Mouse (Mus musculus): ENCODE data around the gene Pygm.

The Pygm gene

DNA sequence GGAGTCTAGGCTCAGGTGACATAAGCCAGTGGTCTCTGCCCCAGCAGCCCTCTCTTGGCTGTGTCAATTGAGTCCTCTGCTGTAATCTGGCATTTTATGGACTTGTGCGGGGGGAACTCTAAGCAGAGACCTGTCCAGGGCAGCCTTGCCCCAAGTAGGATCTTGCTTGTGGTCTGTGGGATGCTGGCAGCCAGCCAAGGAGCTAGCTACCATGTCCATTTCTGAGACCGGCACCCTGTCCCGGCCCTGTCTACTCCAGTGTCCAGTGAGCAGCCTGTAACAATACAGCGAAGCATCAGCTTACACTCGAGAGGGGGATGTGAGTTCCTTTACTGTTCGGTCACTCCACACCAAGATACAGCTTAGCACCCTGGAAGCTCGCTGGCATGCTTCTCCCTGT is 30.2 kb upstream of the Pygm start:
- no peak for DNase-seq

DNA sequence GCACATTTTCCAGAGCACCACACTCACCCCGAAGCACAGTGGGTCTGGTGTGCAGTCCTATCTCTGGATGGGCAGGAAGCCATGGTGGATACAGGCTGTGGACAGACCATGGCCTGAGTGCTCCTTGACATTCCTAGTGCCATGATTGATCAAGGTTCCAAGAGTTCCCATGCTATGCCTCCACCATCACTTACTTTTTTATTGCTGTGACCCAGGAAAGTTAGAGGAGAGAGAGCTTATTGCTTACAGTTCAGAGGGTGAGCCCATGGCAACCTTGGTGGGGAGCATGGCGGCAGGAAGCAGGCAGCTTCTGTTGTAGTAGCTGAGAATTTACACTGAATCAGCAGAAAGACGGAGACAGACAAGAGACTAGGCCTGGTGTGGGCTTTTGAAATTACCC is 22.9 kb upstream of the Pygm start:
- no peak for DNase-seq

DNA sequence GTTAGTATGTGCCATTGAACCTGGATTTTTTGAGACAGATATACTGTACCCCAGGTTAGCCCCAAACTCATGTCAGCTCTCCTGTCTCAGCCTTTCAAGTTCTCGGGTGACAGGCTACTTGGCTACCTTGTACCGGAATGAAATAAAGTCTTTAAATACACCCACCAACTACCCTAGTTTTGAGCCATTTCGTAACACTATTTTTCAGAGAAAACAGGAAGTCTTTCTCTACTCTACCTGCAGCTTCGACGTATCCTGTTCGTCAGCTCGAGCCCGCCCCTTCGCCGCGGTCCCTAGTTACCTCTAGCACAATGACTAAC is 21.1 kb upstream of the Pygm start:
- DNase-seq = no peak

DNA sequence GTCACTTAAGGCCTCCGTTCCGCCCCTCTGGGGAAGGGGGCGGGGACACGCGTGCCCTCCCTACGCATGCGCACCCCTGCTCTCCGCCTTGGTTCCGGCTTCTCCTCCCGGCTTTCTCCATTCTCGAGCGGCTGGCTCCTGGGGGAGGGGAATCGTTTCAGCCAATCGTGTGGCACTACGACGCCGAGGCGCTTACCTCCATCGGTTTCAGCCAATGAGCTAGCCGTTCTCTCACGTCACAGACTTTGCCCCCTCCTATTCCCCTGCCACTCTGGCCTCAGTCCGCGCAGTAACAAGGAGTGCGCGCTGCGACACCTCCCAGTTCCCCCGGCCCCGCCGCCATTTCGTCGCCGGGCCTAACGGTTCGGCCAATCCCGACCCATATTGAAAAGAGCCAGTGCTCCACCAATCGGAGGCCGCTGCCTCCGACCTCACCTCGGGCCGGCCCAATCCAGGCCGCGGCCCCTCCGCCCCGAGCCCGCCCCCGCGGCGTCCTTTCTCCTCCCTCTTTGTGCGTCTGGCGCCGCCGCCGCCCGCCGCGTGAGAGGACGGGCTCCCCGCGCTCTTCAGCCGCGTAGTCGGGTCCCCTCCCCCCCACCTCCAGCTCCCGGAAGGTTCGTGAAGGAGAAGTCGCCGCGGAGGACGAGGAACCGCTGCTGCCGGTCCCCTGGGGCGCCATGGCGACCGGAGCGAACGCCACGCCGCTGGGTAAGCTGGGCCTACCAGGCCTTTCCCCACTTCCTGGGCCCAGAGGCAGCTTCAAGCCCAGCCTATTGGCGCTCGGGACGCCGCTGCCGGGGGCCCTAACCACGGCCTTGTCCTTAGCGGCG is 20.6 kb upstream of the Pygm start, which contains the start of gene Sf1:
TSS of gene Sf1 (plus strand) at position 280 of the 830 bp plus-strand sequence.
- DNase-seq = peak; percentile 99

DNA sequence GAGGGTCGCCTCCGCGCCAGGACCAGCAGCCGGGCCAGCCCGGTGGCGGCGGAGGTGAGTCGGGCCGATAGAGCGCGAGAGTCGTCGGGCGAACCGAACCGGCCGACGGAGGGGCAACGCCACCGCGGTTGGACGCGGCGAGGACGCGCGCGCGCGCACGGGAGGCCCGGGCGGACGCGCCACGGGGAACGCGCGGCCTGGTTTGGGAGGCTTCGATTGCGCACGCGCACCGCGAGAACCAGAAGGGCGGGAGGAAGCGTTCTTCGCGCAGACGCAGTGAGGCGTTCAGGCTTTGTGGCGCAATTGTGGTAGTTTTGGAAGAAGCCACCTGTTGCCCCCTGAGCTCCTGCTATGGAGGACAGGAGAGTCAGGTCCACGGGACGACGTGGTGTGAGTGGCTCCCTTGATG is 19.9 kb upstream of the Pygm start:
- DNase-seq = peak; percentile 96

DNA sequence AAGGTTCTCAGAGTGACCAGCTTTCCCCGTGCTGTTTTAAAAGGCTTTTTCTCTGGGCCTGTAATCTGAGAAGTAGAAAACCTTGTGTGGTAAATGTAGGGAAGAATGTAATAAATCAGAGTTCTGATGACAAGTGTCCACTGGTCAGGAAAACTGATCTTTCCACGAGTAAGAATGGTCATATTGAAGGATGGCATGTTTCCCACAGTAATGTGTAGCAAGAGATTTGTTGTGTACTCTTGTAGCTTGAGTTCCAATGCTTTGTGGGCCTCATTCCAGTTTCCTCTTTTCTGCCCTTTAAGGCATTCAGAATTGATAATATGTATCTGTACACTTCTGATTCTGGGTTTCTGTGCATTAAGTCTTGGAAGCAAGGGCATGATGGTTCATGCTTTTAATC is 19.4 kb upstream of the Pygm start:
- DNase-seq = no peak

DNA sequence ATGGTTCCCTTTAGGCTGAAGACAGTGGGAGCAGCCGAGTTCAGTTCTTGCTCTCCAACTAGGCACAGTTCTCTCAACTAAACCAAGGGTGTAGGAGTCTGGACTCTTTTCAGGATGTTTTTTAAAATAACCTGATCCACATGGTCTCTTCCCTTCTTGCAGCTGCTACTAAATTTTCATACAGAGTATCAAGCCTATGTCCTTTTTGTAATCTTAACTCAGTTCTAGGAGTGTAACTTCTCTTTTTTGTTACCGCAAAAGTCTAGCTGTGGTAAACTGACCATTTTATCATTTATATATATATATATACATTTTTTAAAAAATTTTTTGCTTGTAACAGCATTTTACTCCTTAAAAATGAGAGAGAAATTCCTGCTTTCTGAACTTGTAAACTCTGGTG is 14.0 kb upstream of the Pygm start:
- no peak for DNase-seq

DNA sequence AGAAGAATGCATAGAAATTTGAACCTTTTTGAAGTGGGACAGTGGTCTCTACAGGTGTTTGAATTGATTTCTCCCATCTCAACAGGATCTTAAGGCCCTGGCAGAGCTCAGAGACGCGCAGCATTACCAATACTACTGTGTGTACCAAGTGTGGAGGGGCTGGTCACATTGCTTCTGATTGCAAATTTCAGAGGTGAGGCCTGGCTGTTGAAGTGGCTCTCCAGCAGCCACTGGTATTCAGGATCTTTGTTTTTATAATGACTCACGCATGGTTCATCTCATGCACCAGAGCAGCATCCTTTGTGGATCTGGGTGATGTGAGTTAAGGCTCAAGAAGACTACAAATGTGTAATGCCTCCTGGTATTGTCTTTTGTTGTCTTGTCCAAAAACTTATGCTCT is 11.8 kb upstream of the Pygm start:
- DNase-seq = no peak

DNA sequence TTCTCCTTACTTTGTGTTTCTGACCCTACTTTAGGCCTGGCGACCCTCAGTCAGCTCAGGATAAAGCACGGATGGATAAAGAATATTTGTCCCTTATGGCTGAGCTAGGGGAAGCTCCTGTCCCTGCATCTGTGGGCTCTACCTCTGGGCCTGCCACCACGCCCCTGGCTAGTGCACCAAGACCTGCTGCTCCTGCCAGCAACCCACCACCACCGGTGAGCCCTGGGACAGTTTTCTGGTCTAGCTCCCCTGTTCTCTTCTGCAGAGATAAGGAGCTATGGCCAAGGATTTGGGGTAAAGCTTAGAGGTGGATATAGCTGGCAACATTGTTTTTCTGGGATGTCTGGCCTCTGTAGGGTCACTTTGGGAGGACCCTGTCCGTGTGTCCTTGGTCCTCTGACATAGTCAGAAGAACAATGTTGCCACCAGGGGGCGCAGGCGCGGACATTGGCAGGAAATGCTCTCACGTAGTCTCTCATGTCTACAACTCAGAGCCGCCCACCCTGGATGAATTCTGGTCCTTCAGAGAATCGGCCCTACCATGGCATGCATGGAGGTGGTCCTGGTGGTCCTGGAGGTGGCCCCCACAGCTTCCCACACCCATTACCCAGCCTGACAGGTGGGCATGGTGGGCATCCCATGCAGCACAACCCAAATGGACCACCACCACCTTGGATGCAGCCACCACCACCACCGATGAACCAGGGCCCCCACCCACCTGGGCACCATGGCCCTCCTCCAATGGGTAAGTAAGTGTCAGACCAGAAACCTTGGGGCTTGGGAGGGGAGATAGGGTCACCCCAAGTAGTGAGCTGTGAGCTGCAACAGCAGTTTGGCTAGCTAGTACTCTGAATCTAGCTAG is 10.4 kb upstream of the Pygm start:
- DNase-seq = peak; percentile 97

DNA sequence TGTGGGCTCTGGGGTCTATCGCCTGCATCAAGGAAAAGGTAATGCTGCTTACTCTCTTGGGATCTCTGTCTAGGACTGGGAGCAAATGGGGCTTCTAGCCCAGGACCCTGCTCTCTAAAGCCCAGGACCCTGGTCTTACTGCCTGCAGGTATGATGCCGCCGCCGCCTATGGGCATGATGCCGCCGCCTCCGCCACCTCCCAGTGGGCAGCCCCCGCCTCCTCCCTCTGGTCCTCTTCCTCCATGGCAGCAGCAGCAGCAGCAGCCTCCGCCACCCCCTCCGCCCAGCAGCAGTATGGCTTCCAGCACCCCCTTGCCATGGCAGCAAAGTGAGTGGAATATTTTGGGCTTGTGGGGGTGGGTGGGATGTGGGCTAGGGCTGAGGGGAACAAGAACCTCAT is 9.6 kb upstream of the Pygm start:
- DNase-seq = no peak

DNA sequence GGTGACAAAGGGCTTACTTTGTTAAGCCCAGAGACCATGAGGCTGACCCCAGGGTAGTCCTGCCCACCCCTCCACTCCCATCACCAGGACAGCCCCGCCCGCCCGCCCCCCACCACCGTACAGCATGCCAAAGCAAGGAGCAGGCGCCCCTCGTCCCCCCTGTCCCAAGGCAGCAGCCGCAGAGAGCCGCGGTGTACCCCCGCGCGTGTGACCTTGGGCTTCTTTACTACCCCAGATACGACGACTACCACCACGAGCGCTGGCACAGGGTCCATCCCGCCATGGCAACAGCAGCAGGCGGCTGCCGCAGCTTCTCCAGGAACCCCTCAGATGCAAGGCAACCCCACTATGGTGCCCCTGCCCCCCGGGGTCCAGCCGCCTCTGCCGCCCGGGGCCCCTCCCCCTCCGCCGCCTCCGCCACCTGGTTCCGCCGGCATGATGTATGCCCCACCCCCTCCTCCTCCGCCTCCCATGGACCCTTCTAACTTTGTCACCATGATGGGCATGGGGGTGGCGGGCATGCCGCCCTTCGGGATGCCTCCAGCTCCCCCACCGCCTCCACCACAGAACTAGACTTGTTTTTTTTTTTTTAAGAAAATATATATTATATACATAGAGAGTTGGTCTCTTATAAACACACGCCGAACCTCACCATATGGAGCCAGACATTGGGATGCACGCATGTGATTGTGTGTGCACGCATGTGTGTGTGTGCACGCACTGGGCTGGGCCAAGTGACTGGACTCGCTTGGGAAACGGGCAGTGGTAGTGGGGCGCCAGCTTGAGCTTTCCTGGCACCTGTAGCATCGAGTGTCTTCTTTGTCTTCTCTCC is 8.6 kb upstream of the Pygm start:
- no peak for DNase-seq

DNA sequence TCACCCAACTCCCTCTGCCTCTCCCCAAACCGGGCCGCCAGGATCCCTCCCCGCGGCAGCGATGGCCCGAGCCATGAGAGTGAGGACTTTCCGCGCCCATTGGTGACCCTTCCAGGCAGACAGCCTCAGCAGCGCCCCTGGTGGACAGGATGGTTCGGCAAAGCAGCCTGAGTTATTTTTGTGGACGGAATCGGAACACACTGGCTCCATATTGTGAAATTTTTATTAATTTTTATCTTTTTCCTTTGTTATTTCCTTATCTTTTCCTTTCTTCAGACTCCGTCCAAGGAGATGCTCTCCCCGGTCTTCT is 8.0 kb upstream of the Pygm start:
- DNase-seq = peak; percentile 77

DNA sequence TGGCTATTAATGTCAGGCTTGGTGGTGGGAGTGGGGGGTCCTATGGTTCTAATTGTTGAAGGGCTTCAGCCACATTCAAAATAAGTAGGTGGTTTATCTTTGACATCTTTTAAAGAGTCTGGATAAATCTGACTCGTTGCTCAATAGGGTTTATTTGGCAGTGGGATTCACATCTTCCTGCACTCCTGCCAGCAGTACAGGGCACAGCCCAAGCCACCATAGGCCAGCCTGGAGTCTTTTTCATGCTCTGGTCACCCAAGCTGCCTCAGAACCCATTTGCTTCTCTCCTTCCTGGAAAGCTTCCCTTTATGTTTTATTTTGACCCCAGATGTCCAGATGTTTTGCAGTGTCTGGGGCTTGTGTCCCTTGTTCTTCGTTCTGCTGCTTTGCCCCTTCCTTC is 7.6 kb upstream of the Pygm start:
- DNase-seq = no peak

DNA sequence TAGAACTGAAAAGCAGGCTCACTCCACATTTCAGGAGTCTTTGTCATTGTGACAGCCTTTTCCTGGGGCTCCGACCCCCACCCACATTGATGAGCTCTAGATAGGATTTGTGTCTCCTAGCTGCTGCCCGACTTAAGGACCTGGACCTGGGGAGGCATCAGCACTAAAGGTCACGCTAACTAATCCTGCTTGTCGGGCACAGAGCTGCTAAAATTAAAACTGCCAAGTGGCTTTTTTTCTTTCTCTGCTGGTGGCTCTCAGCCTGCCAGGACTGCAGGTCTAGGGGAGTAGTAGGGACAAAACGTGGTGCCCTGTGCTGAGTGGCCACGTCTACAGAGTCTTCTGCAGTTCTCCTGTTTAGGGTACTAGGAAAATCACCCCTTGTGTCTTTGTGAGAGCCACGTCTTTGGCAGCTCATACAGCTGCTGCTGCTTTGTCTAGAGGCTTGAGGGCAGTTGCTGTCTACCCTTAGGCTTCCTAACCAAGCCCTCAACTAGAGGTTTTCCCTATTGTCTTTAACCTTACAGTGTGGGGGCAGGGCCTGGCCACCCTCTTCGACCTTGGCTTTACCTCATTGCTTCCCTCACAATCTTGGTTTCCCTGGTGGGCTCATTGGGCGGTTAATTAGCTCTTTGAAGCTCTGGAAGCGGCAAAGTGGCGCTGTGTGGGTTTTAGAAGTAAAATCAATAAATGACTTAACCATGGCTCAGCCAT is 6.7 kb upstream of the Pygm start:
- no peak for DNase-seq

DNA sequence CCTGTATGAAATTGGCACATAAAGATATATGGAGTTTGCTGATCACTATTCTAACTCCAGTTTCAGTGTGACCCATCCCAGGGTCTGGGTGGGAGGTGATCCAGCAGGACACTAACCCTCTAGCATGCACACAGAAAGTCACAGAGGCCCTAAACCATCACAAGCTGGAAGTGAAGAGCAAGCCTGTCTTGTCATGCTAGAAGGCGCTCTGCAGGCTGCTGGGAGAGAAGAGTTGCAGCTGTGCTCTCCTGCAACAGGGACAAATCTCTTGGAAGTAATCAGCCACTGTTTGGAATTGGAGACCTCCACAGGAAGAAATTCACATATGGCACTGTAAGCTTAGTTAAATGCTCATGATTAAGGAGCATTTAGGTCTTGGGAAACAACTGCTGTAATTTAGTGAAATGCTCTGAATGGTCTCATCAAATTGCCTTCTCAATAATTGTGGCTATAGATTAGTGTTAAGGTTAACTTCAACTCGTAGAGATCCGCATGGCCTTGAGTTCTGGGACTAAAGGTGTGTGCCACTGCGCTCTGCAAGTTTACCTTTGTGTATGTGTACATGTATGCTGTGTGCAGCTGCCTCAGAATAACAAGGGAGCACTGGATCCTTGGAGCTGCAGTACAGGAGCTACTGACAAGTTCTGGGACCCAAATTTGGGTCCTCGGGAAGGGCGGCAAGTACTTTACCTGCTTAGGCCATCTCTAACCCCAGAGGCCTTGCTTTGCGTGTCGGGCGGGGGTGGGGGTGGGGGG is 3.6 kb upstream of the Pygm start:
- DNase-seq = no peak

DNA sequence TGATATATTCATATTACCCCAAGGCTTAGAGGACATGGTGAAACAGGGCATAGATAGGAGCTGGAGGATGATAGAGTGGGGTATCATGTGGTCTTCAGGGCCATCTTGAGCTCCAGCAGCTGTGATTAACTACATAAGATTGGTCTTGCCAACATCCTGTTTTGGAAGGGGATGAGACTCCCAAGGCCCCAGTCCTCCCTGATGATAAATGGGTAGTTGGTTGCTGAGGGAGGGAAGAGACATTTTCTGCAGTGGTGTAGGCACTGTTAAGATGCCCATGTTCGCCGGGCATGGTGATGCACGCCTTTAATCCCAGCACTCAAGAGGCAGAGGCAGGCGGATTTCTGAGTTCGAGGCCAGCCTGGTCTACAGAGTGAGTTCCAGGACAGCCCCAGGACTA is 3.0 kb upstream of the Pygm start:
- no peak for DNase-seq

DNA sequence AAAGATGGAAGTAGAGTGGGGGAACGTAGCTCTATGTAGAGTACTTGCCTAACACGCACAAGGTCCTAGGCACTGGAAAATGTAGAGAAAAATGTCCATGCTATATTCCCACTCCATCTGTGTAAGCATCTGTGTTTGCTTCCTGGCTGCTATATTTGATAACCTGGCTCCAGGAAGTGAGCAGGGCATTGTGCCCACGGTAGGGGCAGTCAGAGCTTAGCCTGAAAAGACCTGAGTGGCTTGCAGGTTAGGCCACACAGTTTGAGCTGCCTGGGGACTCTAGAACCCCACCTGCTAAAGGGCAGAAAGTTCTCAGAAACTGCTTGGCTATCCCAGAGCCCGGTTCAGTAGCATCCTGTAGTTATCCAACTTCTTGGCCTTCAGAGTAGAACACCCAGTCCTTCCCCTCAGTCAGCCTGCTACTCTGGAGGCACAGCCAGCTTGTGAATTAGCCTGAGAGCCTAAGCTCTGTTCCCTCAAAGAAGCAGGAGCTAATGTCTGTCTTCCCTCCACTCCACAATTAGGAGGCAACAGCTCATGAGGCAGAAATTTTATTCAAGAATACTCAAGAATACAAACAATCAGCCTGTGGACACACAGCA is 1.8 kb upstream of the Pygm start:
- no peak for DNase-seq

DNA sequence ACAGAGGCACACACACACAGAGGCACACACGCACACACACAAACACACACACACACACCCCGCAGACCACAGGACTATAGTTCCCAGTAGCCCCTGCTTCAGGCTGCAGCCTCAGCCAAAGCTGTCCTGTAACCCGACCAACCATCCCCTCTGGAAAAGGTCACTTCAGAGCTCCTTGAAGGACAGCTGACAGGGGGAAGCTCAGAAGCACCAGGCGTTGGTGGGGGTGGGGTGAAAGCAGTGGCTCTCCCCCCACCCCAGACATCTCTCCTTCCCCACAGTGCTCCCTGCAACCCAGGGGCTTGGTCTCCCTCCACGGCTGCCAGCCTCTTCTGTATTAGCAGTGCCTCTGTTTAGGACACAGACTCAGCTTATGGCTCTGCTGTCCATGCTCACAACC is 729 bp upstream of the Pygm start:
- no peak for DNase-seq

DNA sequence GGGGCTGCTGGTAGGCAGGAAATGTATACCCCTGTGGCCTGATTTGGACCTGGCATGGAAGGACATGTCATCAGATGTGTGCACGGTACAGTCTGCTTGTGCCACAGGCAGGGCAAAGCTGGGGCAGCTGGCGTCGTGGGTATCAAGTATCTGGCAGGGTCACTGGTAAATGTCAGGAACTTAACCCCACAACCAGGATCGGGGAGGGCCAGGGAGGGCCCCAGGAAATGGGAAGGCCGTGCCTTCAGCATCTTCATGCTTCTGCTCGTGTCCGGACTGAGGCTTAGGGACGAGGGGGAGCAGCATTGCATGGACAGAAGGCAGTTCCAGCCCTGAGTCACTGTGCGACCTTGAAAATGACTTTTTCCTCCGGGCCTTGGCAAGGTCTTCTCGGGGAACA is 755 bp downstream of the Pygm start:
- DNase-seq = no peak

DNA sequence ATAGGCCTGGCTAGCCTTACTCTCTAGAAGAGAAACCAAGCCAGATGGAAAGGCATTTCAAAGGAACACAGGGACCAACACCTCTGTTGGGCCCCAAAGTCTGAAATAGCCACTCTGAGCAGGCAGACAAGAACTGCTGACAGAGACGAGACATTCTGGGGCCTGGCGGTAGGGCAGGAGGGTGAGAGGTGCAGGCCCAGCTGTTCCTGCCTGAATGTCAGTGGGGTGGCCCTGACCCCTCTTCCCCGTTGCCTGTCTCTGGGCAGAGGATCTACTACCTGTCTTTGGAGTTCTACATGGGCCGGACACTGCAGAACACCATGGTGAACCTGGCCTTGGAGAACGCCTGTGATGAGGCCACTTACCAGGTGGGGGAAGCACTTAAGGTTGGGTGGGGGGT is 1.2 kb downstream of the Pygm start:
- no peak for DNase-seq

DNA sequence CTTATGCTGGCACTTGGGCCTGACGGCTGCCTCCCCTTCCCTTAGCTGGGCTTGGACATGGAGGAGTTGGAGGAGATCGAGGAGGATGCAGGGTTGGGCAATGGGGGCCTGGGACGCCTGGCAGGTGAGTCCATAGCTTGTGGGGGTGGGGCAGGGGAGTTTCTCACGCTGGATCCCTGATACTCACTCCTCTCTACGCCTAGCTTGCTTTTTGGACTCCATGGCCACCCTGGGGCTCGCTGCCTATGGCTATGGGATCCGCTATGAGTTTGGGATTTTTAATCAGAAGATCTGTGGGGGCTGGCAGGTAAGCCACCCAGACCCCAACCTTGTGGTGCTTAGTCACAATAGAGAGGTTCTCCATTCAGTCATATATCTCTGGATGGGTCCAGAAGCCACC is 1.6 kb downstream of the Pygm start:
- DNase-seq = peak; percentile 18

DNA sequence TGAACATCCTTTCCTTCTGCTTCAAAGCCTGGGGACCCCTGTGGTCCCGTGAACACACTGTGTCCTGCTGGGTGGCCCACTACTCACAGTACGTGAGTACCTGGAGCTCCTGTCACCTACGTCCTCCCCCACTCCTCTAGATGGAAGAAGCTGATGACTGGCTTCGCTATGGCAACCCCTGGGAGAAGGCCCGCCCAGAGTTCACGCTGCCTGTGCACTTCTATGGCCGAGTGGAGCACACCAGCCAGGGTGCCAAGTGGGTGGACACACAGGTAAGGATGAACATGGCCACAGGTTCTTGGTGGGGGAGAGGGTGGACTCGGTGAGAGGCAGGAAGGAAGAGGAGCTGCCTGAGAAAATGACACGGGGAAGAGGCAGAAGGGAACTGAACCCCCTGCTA is 2.0 kb downstream of the Pygm start:
- DNase-seq = no peak

Measured in thymus, postnatal 4 days (tissue).